Mouse (Mus musculus) cerebellum, adult 9-11 months (tissue): ENCODE measurements around the gene Fat3.

ENCODE experiments used
- DNase-seq: peaks from one replicate; pipeline ENCODE4 v3.0.0; 2022

Fat3 gene

GRCm38 (mm10) chr9:16114821-16115485, 386.1 kb downstream of the Fat3 start:
- DNase-seq, result no peak

- no peak for DNase-seq
Observed at GRCm38 (mm10) chr9:16113936-16114642, 387.0 kb downstream of the Fat3 start.

GRCm38 (mm10) chr9:16107900-16108299, 393.2 kb downstream of the Fat3 start:
- no peak for DNase-seq

GRCm38 (mm10) chr9:16107386-16107785, 393.7 kb downstream of the Fat3 start:
- DNase-seq, result no peak

- DNase-seq, result no peak
Observed at GRCm38 (mm10) chr9:16098553-16098952, 402.5 kb downstream of the Fat3 start.

- no peak for DNase-seq
Observed at GRCm38 (mm10) chr9:16093047-16093668, 407.9 kb downstream of the Fat3 start.

- no peak for DNase-seq
Observed at GRCm38 (mm10) chr9:16092051-16092967, 408.8 kb downstream of the Fat3 start.

GRCm38 (mm10) chr9:16079292-16079691, 421.8 kb downstream of the Fat3 start:
- DNase-seq, result no peak

- DNase-seq, result peak; percentile 1
Observed at GRCm38 (mm10) chr9:16074664-16075063, 426.4 kb downstream of the Fat3 start.

- DNase-seq, result no peak
Observed at GRCm38 (mm10) chr9:16074116-16074515, 427.0 kb downstream of the Fat3 start.

- no peak for DNase-seq
Observed at GRCm38 (mm10) chr9:16063447-16063846, 437.6 kb downstream of the Fat3 start.

GRCm38 (mm10) chr9:16062472-16062871, 438.6 kb downstream of the Fat3 start:
- DNase-seq, result no peak

GRCm38 (mm10) chr9:16046686-16047085, 454.4 kb downstream of the Fat3 start:
- no peak for DNase-seq

GRCm38 (mm10) chr9:16037375-16037774, 463.7 kb downstream of the Fat3 start:
- no peak for DNase-seq

- DNase-seq, result no peak
Observed at GRCm38 (mm10) chr9:16036346-16036745, 464.7 kb downstream of the Fat3 start.

GRCm38 (mm10) chr9:16029715-16030285, 471.3 kb downstream of the Fat3 start:
- DNase-seq, result no peak

- no peak for DNase-seq
Observed at GRCm38 (mm10) chr9:16029066-16029465, 472.0 kb downstream of the Fat3 start.

- DNase-seq, result no peak
Observed at GRCm38 (mm10) chr9:16028394-16028911, 472.6 kb downstream of the Fat3 start.

- no peak for DNase-seq
Observed at GRCm38 (mm10) chr9:16026054-16026453, 475.0 kb downstream of the Fat3 start.

- DNase-seq, result no peak
Observed at GRCm38 (mm10) chr9:16024706-16025105, 476.4 kb downstream of the Fat3 start.

GRCm38 (mm10) chr9:16014115-16014514, 487.0 kb downstream of the Fat3 start:
- no peak for DNase-seq

- DNase-seq, result no peak
Observed at GRCm38 (mm10) chr9:16011382-16011781, 489.7 kb downstream of the Fat3 start.
